Mouse (Mus musculus) CD4-positive helper T cell, adult 2 months (primary cell): Measurements from ENCODE around the gene Mnd1.

Source experiments
- DNase-seq: peaks from one replicate; pipeline ENCODE4 v3.0.0-alpha.2; 2012; ENCODE audit warnings: low read depth, missing footprints, low spot score

The Mnd1 gene

DNA sequence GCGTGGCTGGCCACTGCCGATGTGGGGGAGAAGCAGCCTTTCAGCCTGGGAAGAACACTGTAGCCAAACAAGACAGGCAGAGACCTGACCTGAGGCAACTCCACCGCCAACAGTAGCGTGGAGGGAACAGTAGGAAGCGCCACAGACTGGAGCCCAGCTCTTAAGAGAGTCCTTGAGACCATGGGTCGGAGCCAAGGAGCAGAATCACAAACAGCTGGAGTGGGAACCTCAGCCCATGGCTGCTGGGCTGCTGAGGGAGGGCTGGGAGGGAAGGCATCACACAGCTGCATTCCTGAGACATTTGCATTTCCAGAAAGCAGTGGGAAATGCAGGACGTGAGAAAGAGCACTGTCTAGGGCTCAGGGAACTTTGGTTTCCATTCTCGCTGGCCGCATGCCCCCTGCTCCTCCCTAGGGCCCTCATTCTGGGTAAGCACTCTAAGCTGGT, 106.8 kb downstream of the Mnd1 start:
- DNase-seq: no peak

DNA sequence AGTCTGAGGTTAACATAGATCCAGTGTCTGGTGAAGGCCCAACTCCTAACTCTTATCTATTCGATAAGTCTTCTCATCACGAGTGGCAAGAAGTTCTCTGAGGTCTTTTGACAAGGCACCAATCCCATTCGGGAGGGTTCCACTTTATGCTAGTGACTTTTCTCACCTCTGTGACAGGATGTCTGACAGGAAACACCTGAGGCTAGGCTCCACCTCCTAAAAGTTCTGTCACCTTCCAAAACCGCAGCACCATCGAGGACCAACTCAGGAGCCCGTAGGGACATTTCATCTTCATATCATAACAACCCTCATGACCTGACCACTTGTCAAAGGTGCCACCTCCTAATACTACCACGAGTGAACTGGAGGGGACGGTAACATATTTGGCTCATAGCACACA, 109.4 kb downstream of the Mnd1 start:
- DNase-seq: peak; percentile 75

DNA sequence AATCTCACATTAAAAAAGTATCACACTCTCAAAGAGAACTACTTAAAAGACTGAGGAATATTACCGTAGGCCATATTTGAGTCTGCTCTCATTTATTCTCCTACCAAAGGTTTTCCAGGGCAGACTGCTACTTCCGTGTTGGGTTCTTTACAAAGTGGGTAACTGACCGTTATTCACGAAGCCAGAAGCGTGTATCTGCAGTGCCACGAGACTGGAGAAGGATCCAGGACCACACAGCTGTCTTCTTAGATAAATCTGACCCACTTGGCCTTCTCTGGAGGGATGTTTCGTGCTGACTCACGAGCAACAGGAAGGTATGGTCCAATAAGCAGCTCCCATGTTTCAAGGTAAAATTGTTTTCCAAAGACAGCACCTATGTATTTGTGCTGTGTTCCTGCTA, 113.8 kb downstream of the Mnd1 start:
- no peak for DNase-seq

DNA sequence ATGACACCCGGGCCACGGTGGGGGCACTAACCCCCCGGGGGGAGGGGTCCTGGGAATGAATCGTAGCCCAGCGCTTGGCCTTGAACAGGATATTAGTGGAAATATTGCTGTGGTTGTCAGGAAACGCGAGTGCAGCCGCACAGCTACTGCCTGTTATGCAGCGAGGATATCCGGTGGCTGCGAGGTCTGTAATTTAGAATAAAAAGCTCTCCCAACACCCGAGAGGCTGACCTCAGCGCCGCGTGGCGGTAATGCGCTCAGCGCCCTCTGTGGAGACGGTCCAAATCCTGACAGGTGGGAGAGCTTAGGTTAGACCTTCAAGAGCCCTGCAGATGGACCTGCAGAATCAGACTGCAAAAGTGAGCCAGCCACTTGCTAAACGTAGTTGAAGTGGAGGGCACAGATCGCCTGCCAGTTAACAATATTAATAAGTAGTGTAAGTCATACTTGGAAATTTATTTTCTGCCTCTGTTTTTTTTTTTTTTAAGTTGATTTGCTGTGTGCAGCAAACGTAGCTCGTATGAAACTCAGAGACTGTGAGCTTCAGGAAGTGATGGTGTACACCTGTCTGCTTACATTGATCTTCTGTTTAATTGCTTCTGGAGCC, 115.0 kb downstream of the Mnd1 start:
- DNase-seq: peak; percentile 85

DNA sequence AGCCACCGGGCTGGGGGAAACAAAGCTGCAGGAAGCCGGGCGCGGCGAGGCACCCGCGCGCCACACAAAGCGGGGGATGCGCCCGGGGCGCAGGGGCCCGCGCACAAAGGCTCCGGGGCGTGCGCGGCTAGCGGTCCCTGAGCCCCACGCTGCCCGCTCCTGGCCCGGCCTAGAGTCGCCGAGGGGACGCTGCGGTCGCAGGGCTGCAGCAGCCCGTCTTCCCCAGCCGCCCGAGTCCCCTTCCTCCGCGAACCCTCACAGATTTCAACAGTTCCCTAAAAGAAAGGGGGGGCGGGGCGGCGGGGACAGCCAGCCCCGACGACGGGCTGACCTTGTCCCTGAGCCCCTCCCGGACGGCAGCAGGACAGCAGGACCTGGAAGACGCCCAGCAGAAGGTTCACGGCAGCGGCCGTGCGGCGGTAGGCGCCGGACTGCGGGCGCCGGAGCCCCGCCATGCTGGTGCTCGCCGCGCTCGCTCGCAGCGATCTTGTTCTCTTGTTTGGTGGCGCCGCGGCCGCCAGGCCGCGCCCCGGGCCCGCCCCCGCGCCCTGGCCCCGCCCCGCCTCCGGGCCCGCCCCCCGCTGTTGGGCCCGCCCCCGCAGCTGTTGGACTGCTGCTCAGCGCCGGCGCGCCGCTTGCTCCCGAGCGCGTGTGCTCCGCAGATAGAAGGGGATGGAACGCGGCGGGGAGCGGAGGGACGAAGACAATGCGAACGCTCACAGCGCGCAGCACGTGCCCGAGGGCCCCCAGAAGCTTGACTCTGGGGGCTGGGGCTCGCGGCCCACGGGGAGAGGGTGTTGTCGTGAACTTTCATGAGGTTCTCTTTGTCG, 115.7 kb downstream of the Mnd1 start, which contains the start of gene Tmem131l:
Gene Tmem131l, minus strand, starts transcription at position 530 of the 830 bp plus-strand sequence.
- DNase-seq: peak; percentile 86

DNA sequence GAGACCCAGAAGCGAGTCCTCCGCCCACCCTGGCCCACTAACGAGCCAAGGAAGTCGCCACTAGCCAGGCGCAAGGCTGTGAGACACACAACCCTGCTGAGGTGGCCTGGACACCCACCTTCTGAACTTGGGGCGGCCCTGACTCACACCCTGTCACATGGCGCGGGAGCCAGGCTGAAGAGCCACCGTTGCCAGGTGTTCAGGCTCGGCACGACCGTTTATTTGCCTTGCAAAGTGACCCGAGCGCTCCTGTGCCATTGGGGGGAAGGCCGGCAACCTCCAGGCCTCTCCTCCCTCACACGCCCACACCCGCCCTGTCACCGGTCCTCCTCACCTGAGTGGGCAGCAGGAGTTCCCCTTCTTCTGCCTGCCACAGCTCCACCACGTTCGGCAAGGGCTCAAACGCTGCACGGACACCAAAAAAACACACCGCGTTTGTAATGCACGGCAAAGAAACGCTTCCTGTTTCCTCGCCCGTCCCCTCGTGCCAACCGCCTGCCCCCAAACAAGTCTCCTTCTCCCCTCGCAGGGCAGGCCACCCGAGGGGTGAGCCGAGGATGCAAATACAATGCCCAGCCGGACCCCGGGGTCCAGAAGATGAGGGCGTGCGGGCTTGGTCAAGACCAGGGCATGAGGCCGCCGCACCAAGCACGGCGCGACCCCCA, 116.5 kb downstream of the Mnd1 start:
- DNase-seq: peak; percentile 64

DNA sequence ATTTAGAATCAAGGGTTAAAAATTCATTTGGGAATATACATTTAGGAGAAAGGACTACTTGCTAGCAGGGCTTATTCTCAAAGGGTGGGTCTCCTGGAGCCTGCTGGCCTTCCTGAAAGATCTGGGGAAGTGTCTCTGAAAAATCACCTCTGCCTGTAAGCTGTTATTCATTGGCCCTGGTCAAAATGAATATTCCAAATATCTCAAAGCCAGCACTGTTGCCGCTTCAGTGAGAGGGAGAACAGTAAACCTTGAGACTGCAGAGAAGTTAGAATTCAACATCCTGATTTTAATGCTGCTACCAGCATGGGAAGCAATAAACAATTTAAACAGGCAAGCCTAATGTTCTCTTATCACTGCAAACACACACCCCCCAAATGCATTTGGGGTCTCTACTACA, 117.5 kb downstream of the Mnd1 start:
- no peak for DNase-seq
